Mouse (Mus musculus) retina, embryonic 14.5 days (tissue): ENCODE measurements at regions not wholly inside any gene's neighbourhood (a gene's known extent, or its start where the extent isn't known, plus 50 kb on each side); places are given as distances from the start of the nearest gene placed in this dataset.

Experiments
- DNase-seq: peaks from one replicate; pipeline ENCODE4 v3.0.0-alpha.2; 2015; ENCODE audit warnings: low spot score

GRCm38 (mm10) chr1:136717830-136718517, 93.3 kb downstream of the Zfp281 start:
- no peak for DNase-seq

- DNase-seq: no peak
These were observed 99.2 kb downstream of the Zfp281 start for GRCm38 (mm10) chr1:136723839-136724443.

- no peak for DNase-seq
These were observed 100.5 kb downstream of the Zfp281 start for GRCm38 (mm10) chr1:136725242-136725641.

GRCm38 (mm10) chr1:136726145-136726935, 101.6 kb downstream of the Zfp281 start:
- DNase-seq: peak; percentile 40

GRCm38 (mm10) chr1:136727868-136728631, 103.3 kb downstream of the Zfp281 start:
- DNase-seq: no peak

GRCm38 (mm10) chr1:136728632-136728944, 103.9 kb downstream of the Zfp281 start:
- no peak for DNase-seq

GRCm38 (mm10) chr1:136730638-136731037, 105.9 kb downstream of the Zfp281 start:
- no peak for DNase-seq

- DNase-seq: no peak
These were observed 113.3 kb downstream of the Zfp281 start for GRCm38 (mm10) chr1:136738030-136738429.

GRCm38 (mm10) chr1:136739486-136739885, 114.8 kb downstream of the Zfp281 start:
- no peak for DNase-seq

- no peak for DNase-seq
These were observed 116.4 kb downstream of the Zfp281 start for GRCm38 (mm10) chr1:136741061-136741460.

GRCm38 (mm10) chr1:136749188-136749587, 124.5 kb downstream of the Zfp281 start:
- peak; percentile 51 for DNase-seq

- no peak for DNase-seq
These were observed 126.9 kb downstream of the Zfp281 start for GRCm38 (mm10) chr1:136751464-136752191.

- no peak for DNase-seq
These were observed 129.6 kb downstream of the Zfp281 start for GRCm38 (mm10) chr1:136754286-136754685.

GRCm38 (mm10) chr1:136758730-136759129, 134.0 kb downstream of the Zfp281 start:
- DNase-seq: no peak

- no peak for DNase-seq
These were observed 134.5 kb downstream of the Zfp281 start for GRCm38 (mm10) chr1:136759164-136759563.

- DNase-seq: no peak
These were observed 136.8 kb downstream of the Zfp281 start for GRCm38 (mm10) chr1:136761467-136761866.

GRCm38 (mm10) chr1:136768969-136769401, 144.3 kb downstream of the Zfp281 start:
- DNase-seq: peak; percentile 43

- DNase-seq: peak; percentile 38
These were observed 149.0 kb downstream of the Zfp281 start for GRCm38 (mm10) chr1:136773743-136774142.

GRCm38 (mm10) chr1:136776211-136776610, 151.5 kb downstream of the Zfp281 start:
- DNase-seq: no peak

- DNase-seq: peak; percentile 65
These were observed 152.7 kb downstream of the Zfp281 start for GRCm38 (mm10) chr1:136777263-136777980.

GRCm38 (mm10) chr1:136779384-136779783, 154.7 kb downstream of the Zfp281 start:
- no peak for DNase-seq
